Mouse (Mus musculus) kidney, adult 11 months (tissue): Measurements from ENCODE around the gene Rdh16f1.

Experiments
- DNase-seq: peaks from one replicate; pipeline ENCODE4 v3.0.0; 2022

Gene Rdh16f1

DNA sequence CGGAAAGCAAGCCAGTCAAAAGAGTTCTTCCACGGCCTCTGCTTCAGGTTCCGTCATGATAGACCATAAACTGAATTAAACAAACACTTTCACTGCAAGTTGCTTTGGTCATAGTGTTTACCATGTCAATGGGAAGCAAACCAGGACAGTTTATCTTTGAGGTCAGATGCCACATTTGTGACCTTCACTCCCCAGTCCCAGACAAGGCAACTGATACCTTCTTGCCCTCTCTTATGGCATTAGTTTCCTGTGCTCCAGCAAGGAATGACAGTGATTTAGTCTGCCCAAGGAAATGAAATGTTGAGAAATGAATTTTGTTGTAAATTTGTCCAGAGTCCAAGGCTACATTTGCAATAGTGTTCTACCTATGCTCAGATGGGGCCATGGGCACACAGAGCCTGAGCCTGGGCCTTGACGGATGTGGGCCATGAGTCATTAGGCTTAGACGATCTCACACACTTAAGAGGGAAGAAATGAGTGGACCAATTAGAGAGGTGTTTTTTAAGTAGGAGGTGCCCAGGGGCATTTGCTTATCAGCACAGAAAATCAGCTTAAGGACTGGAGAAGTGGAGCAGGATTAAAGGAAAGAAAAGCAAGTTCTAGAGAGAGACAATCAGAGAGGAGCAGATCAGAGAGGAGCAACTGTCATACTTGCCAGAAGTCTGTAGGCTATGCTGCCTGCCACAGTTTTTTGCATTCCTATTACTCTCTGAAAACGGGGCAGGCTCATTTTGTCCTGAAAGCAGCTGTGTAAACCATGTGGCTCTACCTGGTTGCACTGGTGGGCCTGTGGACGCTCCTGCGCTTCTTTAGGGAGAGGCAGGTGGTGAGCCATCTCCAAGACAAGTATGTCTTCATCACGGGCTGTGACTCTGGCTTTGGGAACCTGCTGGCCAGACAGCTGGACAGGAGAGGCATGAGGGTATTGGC, at the start of gene Rdh16f1, which contains the start of gene Rdh1:
Gene Rdh16f1 (plus strand): TSS at position 607 of the 930 bp plus-strand sequence.
Gene Rdh1 (plus strand): TSS at position 541 of the 930 bp plus-strand sequence.
- DNase-seq, result peak; percentile 0

DNA sequence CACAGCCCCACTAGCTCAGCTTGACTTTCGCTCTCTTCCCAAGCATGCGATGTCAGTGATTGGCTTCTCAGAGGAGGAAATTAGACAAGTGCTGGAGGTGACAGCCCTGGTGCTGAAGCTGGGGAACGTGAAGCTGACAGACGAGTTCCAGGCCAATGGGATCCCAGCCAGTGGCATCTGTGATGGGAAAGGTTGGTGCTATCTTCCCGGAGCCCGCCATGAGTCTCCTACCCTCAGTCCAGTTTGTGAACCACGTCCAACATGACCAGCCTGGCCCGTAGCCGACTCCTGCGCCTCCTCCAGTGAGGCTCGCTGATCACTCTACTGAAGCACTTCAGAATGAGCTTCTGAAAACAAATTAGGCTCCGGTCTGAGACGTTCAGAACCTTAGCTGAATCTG, 49.3 kb upstream of the Rdh16f1 start:
- no peak for DNase-seq

DNA sequence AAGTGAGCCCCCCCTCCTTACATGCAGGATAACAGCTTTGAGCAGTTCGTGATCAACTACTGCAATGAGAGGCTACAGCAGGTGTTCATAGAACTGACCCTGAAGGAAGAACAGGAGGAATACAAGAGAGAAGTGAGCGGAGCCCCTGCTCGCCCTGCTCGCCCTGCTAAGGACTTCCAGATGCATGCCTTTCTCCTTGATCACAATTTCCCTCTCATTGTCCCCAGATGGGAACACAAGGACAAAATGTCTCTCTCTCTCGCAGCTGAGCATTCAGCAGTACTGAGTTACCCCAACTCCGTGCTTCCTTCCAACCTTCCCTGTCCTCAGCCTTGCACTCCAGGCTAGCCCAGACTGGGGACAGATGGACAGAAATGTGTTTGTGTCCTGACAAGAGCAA, 46.9 kb upstream of the Rdh16f1 start:
- no peak for DNase-seq

DNA sequence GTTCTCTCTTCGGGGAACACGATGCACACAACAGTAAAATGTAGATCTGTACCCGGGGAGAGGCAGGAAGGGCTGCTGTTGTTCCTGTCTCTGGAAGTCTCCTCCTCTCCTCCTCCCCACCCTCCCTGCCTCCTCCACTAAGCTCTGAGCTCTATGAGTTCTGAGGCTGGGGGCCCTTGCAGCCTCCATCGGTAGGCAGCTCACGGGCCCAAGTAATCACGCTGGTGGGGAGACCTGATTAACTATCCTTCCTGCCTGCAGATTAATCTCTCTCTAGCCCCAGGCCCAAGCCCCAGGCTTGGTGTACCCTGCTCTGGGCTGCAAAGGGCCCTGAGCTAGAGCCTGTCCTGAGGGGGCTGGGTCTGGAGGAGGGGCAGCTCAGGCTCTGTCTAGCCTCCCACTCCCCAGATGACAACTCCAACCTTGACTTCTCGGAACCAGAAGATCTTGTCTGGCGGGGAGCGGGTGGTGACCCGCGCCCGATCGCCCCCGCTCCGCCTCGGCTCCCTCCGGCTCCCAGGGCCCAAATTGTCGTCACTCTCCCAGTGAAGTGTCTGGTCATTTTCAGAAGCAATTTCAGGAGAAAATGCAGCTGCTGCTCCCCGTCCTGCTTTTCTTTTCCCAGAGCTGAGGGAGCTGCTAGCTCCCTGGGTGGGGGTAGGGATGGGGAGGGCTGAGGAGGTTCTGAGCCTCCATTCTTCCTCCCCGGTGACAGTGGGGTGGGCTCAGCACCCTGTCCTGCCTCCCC, 37.7 kb upstream of the Rdh16f1 start:
- DNase-seq, result no peak

DNA sequence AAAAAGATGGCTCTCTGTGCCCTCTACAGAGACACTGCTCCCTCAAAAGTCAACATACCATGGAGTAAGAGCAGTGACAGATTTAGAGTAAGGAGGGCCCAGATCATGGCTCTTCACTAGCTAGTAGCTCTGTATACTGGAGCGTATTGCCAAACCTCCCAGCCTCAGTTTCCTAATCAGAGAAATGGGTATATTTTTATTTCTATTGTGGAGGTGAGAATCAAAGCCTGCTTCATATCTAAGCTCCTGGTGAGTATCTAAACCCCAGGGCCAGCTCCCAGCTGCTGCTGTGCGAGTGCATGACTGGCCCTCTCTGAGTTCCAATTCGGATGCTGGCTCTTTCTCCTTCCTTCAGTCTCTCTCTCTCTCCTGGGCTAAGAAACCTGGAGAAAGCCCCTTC, 35.4 kb upstream of the Rdh16f1 start, which contains the start of gene Tac2:
Gene Tac2 (plus strand): TSS at position 301 of the 400 bp plus-strand sequence.
- no peak for DNase-seq

DNA sequence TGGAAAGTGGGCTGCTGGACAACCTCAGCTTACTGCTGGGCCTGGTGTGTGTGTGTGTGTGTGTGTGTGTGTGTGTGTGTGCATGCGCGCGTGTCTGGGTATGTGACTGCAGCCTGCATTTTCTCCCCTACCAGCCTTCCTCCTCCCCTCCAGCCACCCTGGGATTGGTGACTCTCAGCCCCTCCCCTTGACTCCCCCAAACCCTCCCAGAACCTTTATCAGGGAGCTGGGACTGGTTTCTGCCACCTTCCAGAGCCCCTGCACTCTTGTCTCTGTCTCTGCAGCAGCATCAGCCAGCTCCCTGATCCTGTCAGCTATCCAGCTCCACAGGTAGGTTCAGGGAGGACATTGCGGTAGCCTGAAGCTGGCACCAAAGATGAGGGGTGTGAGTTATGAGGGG, 34.5 kb upstream of the Rdh16f1 start:
- no peak for DNase-seq

DNA sequence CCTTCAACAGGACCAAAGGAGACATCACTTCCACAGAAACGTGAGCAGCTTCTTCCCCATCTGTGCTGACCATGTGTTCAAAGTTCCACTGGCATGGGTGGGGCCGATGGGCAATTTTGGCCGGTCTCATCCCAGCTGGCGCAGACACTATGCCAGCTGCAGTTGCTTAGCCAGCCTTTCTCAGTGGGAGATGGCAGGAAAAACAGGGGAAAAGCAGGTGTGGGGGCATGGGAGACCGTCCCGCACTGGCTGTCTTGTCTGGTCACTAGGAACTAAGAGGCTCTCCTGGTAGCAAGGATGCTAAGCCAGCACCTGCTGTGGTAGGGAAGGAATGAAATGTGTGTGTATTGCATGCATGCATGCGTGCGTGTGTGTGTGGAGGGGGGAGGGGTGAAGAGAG, 31.1 kb upstream of the Rdh16f1 start:
- DNase-seq, result no peak

DNA sequence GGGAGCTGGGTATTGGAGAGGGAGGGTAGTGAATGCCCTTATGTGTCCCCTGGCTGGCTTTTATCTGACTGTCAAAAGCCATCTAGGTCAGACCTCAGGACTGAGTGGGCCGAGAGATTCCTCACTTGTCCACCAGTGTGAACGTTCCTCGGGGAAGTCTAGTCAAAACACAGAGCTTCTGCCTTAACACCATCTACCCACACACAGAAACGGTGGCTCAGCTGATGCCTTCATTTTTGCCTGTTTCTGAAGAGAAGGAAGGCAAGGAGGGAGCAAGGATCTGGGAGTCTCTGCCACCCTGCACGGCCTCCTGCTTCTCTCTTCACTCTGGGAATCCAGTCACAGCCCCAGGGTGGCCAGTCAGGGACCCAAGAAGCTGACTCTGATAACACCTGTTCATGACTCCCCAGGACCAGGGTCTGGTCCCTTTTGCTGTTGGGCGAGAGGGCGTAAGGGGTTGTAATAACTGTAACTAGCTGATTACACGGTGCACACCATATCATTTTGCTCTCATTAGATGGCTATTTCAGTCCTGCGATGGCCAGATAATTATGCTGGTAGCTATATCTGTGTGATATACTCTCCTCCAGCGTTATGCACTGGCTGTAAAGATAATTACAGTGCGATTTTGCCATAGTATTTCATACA, 29.2 kb upstream of the Rdh16f1 start:
- no peak for DNase-seq

DNA sequence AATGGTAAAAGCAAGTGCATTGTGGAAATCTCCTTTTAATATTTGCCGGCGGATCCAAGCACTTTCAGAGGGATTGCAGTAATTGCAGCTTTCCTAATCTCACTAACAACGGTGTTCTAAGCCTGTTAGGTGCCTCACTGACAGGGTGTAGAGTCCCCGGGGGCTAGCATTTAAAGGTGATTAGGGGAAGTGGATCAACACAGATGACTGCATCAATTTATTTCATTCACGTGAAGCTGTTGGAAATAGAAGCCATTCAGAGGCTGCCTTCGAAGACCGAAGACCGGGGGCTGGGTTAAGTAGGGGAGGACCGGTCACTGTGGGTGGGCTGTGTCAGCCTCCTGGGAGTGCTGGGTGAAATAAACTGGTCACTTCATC, 28.7 kb upstream of the Rdh16f1 start:
- no peak for DNase-seq

DNA sequence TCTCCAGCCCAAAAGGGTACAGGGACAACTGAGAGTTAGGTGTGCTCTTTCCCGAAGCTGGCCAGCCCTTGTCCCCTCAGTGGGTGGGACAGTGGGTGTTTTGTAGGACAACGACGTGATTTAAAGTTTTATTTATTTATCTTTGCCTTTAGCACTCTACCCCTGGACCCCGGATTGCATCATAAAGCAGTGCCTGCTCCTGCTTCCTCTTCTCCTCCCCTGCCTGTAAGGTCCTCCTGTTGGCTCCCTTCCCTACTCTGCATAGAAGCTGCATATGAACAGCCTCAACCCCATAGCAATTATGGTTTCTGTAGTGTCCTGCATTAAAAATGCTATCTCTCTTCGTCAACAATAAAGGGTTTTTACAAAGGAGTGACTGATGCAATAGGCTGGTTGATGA, 28.2 kb upstream of the Rdh16f1 start:
- DNase-seq, result no peak

DNA sequence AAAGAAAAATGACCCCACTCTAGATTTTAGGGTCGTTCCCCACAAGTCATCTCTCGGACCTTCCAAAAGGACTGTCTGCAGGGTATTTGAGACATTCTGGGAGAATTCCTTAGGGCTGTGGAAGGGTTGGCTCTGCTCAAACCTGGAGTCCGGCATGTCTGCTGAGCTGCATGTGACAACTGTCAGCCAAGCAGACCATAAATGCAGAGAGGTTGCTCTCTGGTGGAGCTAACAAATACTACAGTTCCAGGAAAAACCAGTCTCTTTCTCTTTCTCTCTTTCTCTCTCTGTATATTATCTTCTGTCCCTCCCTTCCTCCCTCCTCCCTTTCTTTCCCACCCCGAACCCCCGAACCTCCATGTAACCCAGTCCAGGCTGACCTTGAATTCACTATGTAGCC, 25.2 kb upstream of the Rdh16f1 start:
- no peak for DNase-seq

DNA sequence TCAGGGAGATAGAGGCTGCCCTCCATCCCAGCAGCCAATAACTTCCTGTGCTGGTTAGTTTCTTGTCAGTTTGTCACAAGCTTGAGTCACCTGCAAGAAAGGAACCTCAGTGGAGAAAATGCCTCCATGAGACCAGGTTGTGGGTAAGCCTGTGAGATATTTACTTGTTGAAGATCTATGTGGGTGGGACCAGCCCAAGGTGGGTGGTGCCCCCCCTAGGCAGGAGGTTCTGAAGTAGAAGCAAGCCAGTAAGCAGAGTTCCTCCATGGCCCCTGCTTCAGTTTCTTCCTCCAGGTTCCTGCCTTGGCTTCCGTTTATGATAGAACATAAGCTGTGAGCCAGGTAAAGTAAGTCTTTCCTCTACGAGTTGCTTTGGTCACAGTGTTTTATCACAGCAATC, 23.3 kb upstream of the Rdh16f1 start:
- DNase-seq, result no peak

DNA sequence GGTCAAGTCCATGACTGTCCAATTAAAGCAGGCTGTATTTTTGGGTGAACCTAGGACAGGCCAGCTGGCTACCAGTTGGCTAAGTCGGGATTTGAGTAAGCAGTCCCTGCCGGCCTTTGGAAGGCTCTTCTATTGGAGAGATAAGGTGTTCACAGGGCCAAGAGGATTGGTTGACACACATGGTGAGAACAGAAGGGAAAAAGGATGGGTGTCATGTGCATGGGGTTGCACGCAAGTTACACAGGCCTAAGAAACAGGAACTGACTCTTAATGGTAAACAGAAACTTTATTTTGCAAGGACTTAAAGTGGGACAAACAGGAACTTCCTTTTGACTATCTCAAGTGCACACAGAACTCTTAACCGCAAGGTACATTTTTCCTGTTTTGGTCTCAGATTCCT, 22.7 kb upstream of the Rdh16f1 start:
- DNase-seq, result no peak

DNA sequence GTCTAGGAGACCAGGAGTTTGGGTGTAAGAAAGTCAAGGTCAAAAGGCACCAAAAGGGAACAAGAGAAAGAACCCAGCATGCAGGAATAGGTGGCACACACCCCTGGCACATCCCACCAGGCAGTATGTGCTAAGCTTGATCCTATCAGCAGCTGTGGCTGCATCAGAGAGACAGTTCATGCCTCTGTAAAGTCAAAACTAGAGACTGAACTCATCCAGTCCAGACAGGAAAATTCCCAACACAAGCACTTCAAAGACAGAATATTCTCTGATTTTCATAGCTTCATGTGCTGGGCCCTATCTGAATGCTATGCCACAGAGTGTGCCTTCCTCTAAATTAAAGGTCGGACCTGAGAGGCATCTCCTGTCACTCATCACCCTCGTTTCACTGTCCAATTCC, 22.0 kb upstream of the Rdh16f1 start:
- no peak for DNase-seq

DNA sequence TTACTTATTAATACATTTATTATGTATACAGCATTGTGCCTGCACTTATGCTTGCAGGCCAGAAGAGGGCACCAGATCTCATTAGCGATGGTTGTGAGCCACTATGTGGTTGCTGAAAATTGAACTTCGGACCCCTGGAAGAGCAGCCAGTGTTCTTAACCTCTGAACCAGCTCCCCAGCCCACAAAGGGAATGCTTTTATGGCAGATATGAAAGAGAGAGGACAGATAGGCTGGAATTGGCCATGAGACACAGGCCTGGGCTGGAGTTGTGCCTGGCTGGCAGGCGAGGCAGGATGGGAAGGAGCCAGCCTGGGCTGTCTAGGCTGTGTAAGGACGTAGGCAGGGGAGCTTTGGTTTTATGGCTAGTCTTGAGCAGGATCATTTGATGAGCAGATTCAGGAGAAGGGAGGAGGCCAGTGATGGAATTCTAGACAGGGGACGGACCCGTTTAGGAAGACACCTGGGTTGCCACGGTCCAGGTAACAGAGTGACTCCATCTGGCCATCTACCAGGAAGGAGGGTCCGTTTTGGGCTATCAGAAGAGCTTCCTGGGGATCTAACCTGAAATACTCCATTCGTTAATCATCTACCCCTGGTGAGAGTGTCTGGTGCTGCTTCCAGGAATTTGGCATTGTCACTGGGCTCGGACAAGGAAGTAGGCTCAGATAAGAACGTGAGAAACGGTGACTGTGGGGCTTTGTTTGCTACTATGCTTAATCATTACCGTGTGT, 21.3 kb upstream of the Rdh16f1 start:
- DNase-seq, result peak; percentile 66

DNA sequence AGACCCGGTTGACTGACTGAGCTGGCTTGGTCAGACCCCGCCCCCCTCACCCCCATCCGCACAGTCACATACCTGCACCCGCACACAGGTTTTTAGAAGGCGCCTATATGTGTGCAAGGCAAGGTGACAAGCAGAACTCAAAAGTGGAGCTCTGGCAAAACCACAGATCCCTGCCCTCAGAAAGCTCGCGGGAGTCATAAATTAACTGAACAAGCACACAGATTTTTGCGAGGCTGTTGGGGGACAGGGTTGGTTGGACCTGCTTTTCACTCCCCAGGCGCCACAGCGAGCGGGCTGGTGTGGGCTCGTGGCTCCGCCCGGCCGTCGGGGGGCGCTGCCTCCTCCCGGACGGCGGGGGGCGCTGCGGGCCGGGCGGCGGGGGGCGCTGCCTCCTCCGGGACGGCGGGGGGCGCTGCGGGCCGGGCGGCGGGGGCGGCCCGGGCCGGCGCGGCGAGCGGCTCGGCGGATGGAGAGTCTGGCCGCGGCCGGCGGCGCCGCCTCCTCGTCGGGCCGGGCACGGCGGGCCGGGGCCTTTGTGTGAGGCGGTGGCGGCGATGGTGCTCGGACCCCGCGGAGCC, 20.4 kb upstream of the Rdh16f1 start, which contains the start of gene Zbtb39:
Gene Zbtb39 (plus strand): TSS at position 456 of the 578 bp plus-strand sequence.
- peak; percentile 71 for DNase-seq

DNA sequence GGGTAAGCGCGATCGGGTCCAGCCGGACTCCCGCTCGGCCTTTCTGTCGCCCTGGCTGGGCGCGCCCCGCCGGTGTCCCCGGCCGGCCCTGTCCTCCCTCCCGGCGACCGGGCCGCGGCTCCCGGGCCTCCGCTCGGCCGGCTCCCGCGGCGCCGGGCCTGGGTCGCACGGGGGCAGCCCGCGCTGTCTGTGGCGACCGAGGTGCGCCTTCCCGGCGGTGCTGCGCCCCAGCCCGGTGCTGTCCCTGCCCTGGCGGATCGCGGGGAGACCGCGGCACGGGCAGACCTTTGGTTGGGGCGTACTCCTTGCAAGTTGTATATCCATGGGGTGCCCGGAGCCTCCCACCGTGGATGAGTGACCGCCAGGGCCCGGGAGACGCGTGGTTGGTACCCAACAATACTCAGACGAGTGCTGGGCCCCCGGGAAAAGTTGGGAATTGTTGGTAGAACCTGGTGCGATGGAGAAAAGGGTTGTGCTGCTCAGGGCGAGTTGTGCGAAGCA, 19.9 kb upstream of the Rdh16f1 start:
- peak; percentile 40 for DNase-seq

DNA sequence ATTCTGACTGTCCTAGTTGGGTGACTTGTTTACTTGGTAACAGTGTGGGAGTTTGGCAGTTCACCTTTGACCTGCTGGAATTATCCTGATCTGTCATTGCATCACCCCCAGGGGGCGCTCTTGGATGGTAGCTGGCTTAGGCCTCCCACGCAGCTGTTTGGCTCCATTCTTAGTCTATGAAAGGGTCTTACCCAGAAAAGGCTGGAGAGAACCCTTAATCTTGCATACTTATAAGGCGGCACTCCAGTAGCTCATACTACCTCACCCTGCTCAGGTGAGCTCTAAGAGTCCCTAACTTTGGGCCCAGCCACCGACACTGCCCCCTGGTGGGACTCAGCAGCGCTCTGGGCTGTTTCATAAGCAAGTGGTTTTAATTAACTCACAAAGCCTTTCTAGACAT, 14.9 kb upstream of the Rdh16f1 start:
- peak; percentile 58 for DNase-seq

DNA sequence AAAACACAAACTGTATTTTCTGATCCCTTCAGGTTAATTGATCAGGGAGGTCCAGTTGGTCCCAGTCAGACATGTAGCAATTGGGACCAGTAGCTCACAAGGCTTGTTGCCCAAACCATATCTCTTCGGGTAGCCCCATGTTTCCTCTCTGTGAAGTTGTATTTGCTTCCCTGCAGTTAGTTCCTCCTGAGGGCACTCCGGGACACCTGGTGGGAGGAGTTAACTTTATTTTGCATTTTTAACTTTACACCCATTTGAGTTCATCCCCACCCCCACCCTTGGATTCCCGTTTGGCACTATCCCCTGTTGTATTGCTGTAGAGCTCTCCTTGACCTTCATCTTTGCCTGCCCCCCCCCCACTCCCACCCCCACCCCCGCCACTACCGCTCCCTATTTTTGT, 13.7 kb upstream of the Rdh16f1 start:
- DNase-seq, result no peak

DNA sequence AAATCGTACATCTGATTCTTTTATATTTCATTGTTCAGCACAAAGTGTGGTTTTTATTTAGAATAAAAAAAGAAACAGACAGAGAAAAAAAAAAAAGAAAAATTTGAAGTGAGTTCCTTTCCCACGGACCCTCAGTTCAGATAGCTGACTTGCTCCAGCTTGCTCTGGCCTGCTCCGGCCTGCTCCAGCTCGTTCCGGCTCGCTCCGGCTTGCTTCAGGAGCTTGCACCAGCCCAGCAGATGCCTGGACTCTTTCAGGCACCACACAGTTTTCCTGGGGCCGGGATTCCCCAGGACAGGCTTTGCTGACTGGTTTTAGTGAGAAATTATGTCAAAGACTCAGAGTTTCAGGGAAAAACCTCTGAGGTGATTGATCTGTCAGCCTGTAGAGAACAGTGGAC, 12.3 kb upstream of the Rdh16f1 start:
- DNase-seq, result peak; percentile 65

DNA sequence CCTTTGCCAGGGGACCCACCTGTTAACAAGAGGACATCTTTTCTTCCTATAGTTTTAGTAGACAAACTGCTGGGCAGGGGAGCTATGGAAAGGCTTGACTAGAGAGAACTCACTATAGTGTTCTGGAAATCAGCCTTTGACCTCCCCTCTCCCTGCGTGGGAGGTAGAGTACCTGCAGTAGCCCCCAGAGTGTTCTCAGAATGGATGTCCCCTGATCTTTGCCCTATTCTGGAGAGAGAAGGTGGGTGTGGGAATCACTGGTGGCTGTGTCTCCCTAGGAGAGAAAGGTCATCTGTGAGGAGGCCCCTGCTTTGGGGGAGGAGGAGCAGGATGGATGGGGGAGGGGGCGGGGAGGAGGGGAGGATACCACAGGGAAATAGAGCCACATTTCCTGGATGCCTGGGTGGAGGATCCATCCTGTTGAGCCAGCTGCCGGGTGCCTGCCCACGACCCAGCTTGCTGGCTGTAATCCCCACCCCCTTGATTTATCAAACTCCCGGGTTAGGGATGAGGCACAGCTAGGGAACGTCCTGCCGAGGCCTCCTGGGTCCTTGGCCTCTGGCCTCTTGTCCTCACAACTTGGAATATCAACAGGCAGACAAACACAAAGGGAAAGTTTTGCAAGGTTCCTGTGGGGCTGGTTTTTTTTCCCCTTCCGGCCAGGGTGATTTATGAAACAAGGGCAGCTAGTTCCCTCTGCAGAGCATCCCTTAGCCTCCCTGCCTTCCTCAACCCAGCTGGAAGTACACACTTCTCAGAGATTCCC, 10.6 kb upstream of the Rdh16f1 start:
- DNase-seq, result peak; percentile 83
